Mouse (Mus musculus) cortical plate, adult 2 months (tissue): ENCODE data around the gene Ptpn11.

Source experiments
- CTCF ChIP-seq: fragments of 200-500 bp; IDR thresholded peaks from 2 replicates; pipeline ENCODE4 v1.5.1; 2011; ENCODE audit warnings: mild to moderate bottlenecking, control low read depth, low read length; ENCODE audit not compliant: insufficient read depth; ENCODE audit errors: extremely low read depth
- POLR2A ChIP-seq: fragments of 200-500 bp; IDR thresholded peaks from 2 replicates; pipeline ENCODE4 v1.6.1; 2011; ENCODE audit warnings: mild to moderate bottlenecking, low read length, control low read depth; ENCODE audit not compliant: insufficient read depth; ENCODE audit errors: extremely low read depth

- TF ChIP-seq CTCF, result no peak
- TF ChIP-seq POLR2A, result no peak
Observed at GRCm38 (mm10) chr5:121229182-121229581, 38.0 kb upstream of the Ptpn11 start.
